Mouse (Mus musculus): ENCODE results near the gene Kcnh6. TPM values are rescaled to one million over a fixed set of nuclear protein-coding genes. Genes with fewer than 3 reads are reported as not detected.
"Not testable (repeated sequence)": the region's sequence is repeated elsewhere in the genome, so short reads cannot be mapped to it uniquely, and the experiment has no call there.

The Kcnh6 gene
- total RNA-seq, 2 experiments from 2014 or later, result 0.07 to 0.14 TPM

- intact Hi-C loops (cut with DNase I), result loop anchor here (2.0 kb wide), 1 partner anchor 21 kb away; no protein-coding TSS in a partner anchor
- DNase-seq, result no peak
Measured at GRCm38 (mm10) chr11:106005970-106006369, 2.0 kb upstream of the Kcnh6 start.

- intact Hi-C loops (cut with DNase I), result no loop called here
- DNase-seq, result no peak
Measured at GRCm38 (mm10) chr11:106012711-106013110, 4.8 kb downstream of the Kcnh6 start.

- DNase-seq, result peak; percentile 56 to 73
- intact Hi-C loops (cut with DNase I), result no loop called here
Measured at GRCm38 (mm10) chr11:106013556-106014225, 5.8 kb downstream of the Kcnh6 start.

DNA sequence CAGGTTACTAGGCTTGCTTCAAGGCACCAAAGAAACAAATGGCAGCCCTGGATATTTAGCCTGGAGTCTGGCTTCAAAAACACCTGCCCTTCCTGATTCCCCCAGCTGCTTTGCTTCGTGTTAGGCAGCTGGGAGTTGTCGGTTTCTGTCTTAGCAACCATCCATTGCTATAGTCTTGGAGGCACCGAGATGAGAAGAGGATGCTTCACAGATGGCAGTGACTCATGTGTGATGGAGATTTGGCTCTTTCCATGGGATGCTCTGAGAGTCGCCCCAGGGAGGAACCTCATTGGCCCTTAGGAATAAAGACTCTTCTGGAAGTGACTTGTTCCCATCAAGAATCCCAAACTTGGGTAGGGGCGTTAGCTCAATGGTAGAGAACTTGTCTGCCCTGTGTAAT, 8.5 kb downstream of the Kcnh6 start:
- no peak for DNase-seq

GRCm38 (mm10) chr11:106020051-106020763, 12.3 kb downstream of the Kcnh6 start:
- intact Hi-C loops (cut with DNase I), result no loop called here

More for the DNA sequence above, 8.5 kb downstream of the Kcnh6 start:
- intact Hi-C loops (cut with DNase I), result no loop called here

GRCm38 (mm10) chr11:106025774-106026173, 17.9 kb downstream of the Kcnh6 start:
- DNase-seq, result no peak
- intact Hi-C loops (cut with DNase I), result loop anchor here (2.0 kb wide), 2 partner anchors 21 to 101 kb away; no protein-coding TSS in a partner anchor

More at GRCm38 (mm10) chr11:106020051-106020763, 12.3 kb downstream of the Kcnh6 start:
- DNase-seq, result no peak

GRCm38 (mm10) chr11:106026465-106027151, 18.7 kb downstream of the Kcnh6 start:
- intact Hi-C loops (cut with DNase I), result loop anchor here (2.0 kb wide), 2 partner anchors 22 to 102 kb away; no protein-coding TSS in a partner anchor
- DNase-seq, result peak; percentile 67 to 71

- no peak for DNase-seq
Measured at GRCm38 (mm10) chr11:106027607-106028006, 19.7 kb downstream of the Kcnh6 start.

DNA sequence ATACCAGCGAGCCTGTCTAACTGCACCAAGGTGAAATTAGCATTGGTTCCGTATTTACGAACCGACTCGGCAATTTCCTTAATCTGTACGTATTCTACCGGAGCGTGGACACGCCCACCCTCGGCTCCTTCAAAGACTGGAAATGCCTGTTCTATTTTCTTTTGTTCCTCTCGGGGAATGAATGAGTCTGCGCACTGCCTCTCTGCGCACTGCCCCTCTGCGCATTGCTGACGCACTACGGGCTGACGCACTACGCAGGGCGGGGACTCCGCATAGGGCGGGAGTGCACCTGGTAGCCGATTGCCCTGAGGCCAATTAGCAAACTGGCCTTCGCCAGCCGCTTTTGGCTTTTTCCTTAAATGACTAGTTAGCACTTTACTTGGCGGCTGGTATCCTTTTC, 24.1 kb downstream of the Kcnh6 start:
- intact Hi-C loops (cut with DNase I); DNase-seq: not testable (repeated sequence)

More at GRCm38 (mm10) chr11:106027607-106028006, 19.7 kb downstream of the Kcnh6 start:
- intact Hi-C loops (cut with DNase I), result loop anchor here (2.0 kb wide), 2 partner anchors 23 to 103 kb away; no protein-coding TSS in a partner anchor

- intact Hi-C loops (cut with DNase I), result no loop called here
Measured at GRCm38 (mm10) chr11:106033491-106033919, 25.6 kb downstream of the Kcnh6 start.

GRCm38 (mm10) chr11:106034986-106035385, 27.1 kb downstream of the Kcnh6 start:
- intact Hi-C loops (cut with DNase I), result no loop called here
- no peak for DNase-seq

More at GRCm38 (mm10) chr11:106033491-106033919, 25.6 kb downstream of the Kcnh6 start:
- peak in 1 of 2 experiments; percentile 14 for DNase-seq

DNA sequence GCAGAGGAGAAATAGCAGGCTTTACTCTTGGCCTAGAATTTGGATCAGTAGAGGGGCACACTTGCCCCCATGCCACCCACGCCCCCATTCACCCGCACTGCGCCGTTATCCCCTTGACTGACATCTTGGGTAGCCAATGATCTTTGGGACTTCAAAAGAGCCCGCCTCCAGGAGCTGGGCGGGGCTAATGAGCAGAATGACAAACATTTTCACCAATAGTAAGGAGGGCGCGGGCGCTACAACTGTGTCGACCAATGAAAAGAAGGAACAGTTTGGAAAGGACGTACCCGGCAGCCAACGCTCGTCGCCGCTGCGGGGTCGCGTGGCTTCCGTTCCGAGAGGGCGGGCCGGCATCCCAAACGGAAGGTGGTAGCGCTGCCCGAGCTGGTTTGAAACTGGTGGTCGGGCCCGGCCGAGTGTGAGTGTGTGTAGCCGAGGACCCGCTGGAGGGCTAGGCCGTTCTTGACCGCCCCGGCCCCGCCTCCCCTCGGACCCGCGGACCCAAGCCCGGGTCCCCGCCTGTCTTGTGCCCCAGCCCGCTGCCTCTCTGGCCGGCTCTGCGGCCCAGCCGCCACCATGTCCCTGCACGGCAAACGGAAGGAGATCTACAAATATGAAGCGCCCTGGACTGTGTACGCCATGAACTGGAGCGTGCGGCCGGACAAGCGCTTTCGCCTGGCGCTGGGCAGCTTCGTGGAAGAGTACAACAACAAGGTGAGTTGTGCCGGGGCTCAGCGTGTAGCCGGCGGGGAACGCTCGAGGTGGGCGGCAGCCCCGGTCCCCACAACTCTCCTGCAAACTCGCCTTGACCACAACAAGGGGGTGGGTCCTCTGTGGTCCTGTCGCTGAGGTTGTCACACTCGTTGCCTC, 28.9 kb downstream of the Kcnh6 start, which contains the start of gene Dcaf7:
Gene Dcaf7, plus strand, starts transcription at position 325 of the 870 bp plus-strand sequence.
- intact Hi-C loops (cut with DNase I), result no loop called here

DNA sequence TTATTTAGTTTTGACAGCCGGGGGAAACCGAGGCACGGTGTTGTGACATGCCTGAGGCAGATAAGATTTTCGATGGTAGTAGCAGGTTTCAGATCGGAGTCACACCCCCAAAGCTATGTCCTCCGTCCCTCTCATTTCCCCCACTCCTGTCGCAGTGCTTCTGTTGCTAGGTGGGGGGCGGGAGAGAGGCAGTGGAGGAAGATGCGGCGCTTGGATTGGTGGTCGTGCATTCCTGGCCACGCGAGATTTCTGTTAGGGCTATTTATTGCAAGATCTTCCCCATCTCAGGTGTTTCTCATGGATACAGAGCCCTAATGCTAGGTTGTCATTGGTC, 29.5 kb downstream of the Kcnh6 start:
- intact Hi-C loops (cut with DNase I), result no loop called here
- DNase-seq, result no peak

More for the DNA sequence above, 28.9 kb downstream of the Kcnh6 start, which contains the start of gene Dcaf7:
- peak; percentile 96 for DNase-seq

GRCm38 (mm10) chr11:106044349-106044748, 36.4 kb downstream of the Kcnh6 start:
- no peak for DNase-seq
- intact Hi-C loops (cut with DNase I), result no loop called here

- DNase-seq, result no peak
- intact Hi-C loops (cut with DNase I), result no loop called here
Measured at GRCm38 (mm10) chr11:106045256-106045655, 37.3 kb downstream of the Kcnh6 start.

GRCm38 (mm10) chr11:106045780-106046179, 37.9 kb downstream of the Kcnh6 start:
- intact Hi-C loops (cut with DNase I), result no loop called here
- no peak for DNase-seq

DNA sequence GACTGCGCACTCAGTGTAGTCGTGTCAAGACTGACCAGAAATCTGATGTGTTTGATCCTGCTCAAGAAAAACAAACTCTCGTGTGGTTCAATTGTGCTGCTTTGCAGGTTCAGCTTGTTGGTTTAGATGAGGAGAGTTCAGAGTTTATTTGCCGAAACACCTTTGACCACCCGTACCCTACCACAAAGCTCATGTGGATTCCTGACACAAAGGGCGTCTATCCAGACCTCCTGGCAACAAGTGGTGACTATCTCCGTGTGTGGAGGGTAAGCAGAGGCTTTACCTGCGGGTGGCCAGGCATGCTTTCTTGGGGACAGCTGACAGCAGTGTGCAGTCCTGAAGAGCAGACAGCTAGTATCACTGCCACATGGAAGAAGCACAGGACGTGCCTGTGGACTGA, 38.7 kb downstream of the Kcnh6 start:
- intact Hi-C loops (cut with DNase I), result no loop called here

GRCm38 (mm10) chr11:106053921-106054320, 46.0 kb downstream of the Kcnh6 start:
- DNase-seq, result no peak
- intact Hi-C loops (cut with DNase I), result no loop called here

More for the DNA sequence above, 38.7 kb downstream of the Kcnh6 start:
- DNase-seq, result no peak

DNA sequence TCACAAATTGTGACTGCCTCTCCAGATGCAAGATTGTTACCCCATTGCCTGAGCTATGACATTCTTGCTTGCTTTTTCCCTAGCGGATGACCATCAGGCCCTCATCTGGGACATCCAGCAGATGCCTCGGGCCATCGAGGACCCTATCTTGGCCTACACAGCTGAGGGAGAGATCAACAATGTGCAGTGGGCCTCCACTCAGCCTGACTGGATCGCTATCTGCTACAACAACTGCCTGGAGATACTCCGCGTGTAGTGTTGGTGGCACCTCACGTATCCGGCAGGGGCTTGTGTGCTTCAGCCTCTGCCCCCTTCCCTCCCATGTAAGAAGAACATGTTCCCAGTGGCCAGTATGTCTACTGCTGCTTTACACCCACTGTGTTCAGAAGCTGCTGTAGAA, 46.7 kb downstream of the Kcnh6 start:
- DNase-seq, result no peak
- intact Hi-C loops (cut with DNase I), result no loop called here

DNA sequence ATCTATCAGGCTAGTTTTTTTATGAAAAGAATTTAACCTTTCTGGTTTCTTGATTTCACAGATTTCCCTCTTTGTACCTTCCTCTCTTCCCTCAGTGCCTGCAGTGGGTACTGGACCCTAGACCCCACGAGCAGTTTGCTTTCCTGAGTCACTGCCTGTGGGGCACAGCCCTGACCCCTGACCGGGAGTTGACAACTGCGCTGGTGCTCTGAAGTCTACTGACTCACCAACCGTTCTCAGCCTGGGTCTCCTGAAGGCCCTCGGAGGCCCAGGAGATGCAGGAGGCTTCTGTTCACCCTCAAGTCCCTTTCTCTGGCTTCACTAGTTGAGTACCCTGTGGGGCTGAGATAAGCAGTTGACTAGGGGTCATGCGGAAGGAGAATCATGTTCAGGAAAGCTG, 47.4 kb downstream of the Kcnh6 start:
- DNase-seq, result no peak
- intact Hi-C loops (cut with DNase I), result no loop called here

All from heart, postnatal 14 days (tissue).